Mouse (Mus musculus): ENCODE data around the gene Got1. TPM values are rescaled to one million over a fixed set of nuclear protein-coding genes. Genes with fewer than 3 reads are reported as not detected.

Got1 gene
- polyA plus RNA-seq, 1 experiment from 2014 or later: 65.2 TPM

DNA sequence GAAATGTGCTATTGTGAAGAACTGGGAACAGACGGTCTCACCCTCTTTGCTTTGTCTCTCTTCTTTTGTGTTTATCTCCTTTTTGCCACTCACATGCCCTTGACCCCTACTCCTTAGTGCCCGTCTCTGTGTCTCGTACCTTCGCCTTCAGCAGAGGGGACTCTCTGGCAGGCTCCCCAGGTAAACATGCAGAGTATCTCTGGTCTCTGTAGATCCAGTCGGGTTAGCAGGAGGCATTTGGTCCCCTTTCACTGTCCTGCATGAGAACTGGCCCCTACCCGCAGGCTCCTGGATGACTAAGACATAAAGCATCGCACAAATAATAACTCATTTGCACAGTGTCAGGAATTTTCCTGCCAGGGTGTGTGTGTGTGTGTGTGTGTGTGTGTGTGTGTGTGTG, 48.3 kb downstream of the Got1 start:
- 70% methylated on average over 7 of the region's 7 CpGs for WGBS
- Histone ChIP-seq H3K27me3 (no peaks in the 10 kb centered on the region), H3K9me3 (replicated peaks) (no peaks in the 10 kb centered on the region), H3K4me3 (no peak overlapping the region), H3K4me1 (no peaks in the 10 kb centered on the region), H3K27ac (no peak overlapping the region), H3K4me2 (no peak overlapping the region), H3K36me3 (ENCODE audit: poor library complexity, severe bottlenecking) (no peaks in the 10 kb centered on the region), H3K9ac (no peak overlapping the region)
- ATAC-seq: no peak

DNA sequence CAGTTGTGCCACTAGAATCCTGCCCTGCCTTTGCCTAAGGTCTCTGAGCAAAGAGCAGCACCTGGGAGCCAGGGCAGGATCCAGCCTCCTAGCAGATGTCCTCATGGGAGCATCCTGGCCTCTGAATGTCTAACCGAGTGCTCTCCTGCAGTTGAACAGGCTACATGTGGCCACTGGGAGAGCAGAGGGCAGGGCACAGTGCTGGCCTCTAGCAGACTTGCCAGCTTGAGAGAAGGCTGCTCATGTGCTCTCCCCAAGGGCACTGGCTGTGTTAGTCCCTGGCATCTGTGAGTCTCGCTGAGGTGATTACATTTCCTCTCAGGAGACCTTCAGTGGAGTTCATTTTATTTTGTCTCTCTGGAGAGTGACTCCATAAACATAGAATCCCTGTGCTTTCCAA, 48.8 kb downstream of the Got1 start:
- no peak for ATAC-seq
- Histone ChIP-seq H3K36me3 (ENCODE audit: poor library complexity, severe bottlenecking) (no peaks in the 10 kb centered on the region), H3K4me1 (no peaks in the 10 kb centered on the region), H3K4me2 (no peak overlapping the region), H3K9ac (no peak overlapping the region), H3K27me3 (no peaks in the 10 kb centered on the region), H3K9me3 (replicated peaks) (no peaks in the 10 kb centered on the region), H3K4me3 (no peak overlapping the region), H3K27ac (no peak overlapping the region)
- 76% methylated on average over 2 of the region's 2 CpGs for WGBS

DNA sequence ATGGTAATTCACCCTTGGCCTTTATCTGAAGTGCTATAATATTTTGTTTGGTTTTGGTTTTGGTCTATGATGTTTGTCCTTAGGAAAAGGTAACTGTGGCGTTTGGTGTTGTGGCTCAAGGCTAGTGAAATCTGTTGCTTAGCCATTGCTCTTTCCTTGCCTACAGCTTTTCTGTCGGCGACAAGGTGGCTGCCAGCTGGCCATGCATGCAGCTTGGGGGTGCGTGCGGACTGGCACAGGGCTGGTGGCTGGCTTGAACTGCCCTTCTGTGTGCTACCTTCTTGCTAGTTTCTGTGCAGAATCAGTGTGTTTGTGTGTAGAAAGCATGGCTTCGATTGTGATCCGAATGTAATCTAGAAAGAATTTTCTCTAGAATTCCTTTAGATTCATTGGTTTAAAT, 51.6 kb downstream of the Got1 start:
- no peak overlapping the region for H3K27ac ChIP-seq
- H3K4me3 ChIP-seq: no peak overlapping the region
- 90% methylated on average over 7 of the region's 7 CpGs for WGBS
- no peak overlapping the region for H3K9ac ChIP-seq
- H3K36me3 ChIP-seq (ENCODE audit: poor library complexity, severe bottlenecking): no peaks in the 10 kb centered on the region
- ATAC-seq: no peak
- no peak overlapping the region for H3K4me2 ChIP-seq
- no peaks in the 10 kb centered on the region for H3K4me1 ChIP-seq
- H3K9me3 ChIP-seq (replicated peaks): no peaks in the 10 kb centered on the region
- no peaks in the 10 kb centered on the region for H3K27me3 ChIP-seq

DNA sequence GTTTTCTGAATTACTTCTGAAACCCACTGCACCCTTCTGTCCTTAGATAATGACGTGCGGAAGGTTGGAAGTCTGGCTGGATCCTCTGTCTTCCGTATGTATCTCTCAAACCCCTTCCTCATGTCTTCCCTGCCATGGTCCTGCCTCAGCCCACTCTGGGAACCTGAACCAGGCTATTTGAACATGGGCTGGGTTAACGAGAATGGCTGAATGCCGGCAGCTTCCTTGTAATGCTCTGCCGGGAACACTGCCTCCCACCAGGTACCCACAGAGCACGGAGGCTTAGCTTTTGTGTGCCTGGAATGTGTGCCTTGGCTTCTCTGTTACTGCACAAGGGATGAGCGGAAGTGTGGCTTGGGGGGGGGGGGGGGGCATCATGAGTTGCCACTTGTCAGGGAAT, 52.1 kb downstream of the Got1 start:
- Histone ChIP-seq H3K4me1 (no peaks in the 10 kb centered on the region), H3K27me3 (no peaks in the 10 kb centered on the region), H3K9me3 (replicated peaks) (no peaks in the 10 kb centered on the region), H3K36me3 (ENCODE audit: poor library complexity, severe bottlenecking) (no peaks in the 10 kb centered on the region), H3K9ac (no peak overlapping the region), H3K4me2 (no peak overlapping the region), H3K4me3 (no peak overlapping the region), H3K27ac (no peak overlapping the region)
- no peak for ATAC-seq
- WGBS: 54% methylated on average over 8 of the region's 8 CpGs

DNA sequence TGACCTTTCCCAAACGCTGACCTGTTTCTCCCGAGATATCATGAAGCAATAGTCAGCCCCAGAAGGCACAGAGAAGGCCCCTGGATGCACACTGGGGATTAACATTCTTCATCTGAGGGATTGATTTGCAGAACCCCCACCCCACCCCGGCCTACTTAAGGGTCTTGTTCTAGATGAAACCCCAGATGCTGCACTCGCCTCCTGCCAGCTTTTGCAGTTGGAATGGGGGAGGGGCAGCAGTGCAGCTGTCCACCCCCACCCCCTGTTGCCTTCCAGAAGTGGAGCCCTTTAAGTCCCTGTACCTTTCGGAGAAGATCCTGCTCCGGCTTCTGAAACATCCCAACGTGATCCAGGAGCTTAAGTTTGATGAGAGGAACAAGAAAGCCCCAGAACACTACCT, 55.1 kb downstream of the Got1 start:
- 58% methylated on average over 7 of the region's 7 CpGs for WGBS
- H3K4me2 ChIP-seq: no peak overlapping the region
- no peaks in the 10 kb centered on the region for H3K27me3 ChIP-seq
- no peaks in the 10 kb centered on the region for H3K9me3 ChIP-seq (replicated peaks)
- H3K9ac ChIP-seq: no peak overlapping the region
- no peak overlapping the region for H3K27ac ChIP-seq
- no peak for ATAC-seq
- no peaks in the 10 kb centered on the region for H3K4me1 ChIP-seq
- H3K36me3 ChIP-seq (ENCODE audit: poor library complexity, severe bottlenecking): no peaks in the 10 kb centered on the region
- no peak overlapping the region for H3K4me3 ChIP-seq

DNA sequence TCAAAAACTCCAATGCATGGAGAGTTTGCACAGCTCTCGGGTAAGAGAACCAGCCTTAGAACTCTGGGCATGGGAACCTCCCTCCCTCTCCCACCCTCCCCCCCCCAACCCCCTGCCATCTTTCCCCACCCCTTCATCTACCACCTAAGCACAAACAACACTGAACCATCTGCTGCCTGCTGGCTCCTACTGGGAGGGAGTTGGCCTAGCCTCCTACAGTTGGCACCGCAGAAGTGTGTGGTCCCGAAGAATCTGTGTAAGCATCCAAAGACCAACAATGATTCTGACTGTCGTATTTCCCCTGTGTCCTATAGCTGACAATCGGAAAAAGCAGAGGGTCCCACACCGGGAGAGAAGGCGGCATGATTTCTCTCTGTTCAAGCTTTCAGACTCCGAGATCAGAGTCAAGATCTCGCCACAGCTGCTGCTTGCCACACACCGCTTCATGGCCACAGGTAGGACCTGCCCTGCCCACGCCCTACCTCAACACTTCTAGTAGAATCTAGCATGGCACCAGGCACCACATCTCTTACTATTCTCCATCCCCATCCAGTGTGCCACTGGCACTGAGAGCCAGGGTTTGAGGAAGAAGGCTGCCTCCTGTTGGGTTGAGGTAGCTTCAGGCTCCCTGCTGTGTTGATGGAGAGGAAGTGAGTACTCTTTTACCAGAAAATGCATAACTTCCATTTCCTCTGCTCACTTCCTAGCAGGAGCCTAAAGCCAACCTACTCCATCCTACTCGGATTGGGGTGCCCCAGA, 56.3 kb downstream of the Got1 start:
- Histone ChIP-seq H3K4me2 (no peak overlapping the region), H3K4me1 (no peaks in the 10 kb centered on the region), H3K27ac (no peak overlapping the region), H3K9me3 (replicated peaks) (no peaks in the 10 kb centered on the region), H3K36me3 (ENCODE audit: poor library complexity, severe bottlenecking) (no peaks in the 10 kb centered on the region), H3K4me3 (no peak overlapping the region), H3K9ac (no peak overlapping the region), H3K27me3 (no peaks in the 10 kb centered on the region)
- WGBS: 84% methylated on average over 12 of the region's 12 CpGs
- peak; percentile 86 for ATAC-seq

DNA sequence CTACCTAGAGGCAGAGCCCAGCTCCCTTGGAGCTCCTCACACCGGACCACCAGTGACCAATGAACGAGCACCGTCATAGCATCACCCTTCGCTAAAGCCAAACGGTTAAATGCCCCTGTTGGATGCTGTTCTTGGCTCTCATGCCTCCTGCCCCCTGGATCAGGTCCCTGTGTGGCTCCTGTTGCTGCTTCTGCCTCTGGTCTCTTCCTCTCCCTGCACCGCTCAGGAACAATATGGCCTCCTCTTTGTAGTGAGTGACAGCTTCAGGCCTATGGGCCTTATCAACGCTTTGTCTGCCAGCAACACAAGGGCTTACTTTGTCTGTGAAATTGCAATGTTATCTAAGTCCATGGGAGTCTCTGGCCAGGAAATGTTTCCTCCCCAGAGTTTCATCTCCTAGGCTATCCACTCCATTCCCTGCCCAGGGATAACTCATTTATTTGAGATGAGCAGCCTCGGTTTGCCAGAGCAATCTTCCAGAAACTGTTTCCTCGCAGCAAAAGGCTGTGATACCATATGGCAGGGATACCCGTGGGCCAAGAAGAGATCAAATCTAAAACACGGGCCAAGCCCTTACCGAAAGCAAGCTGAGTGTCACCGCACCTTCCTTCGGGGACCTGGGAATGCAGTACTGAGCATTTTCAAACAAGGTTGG, 58.7 kb downstream of the Got1 start:
- H3K27me3 ChIP-seq: no peaks in the 10 kb centered on the region
- no peaks in the 10 kb centered on the region for H3K4me1 ChIP-seq
- 87% methylated on average over 14 of the region's 14 CpGs for WGBS
- H3K9ac ChIP-seq: no peak overlapping the region
- H3K36me3 ChIP-seq (ENCODE audit: poor library complexity, severe bottlenecking): no peaks in the 10 kb centered on the region
- no peak overlapping the region for H3K4me3 ChIP-seq
- no peaks in the 10 kb centered on the region for H3K9me3 ChIP-seq (replicated peaks)
- H3K4me2 ChIP-seq: no peak overlapping the region
- H3K27ac ChIP-seq: no peak overlapping the region
- ATAC-seq: no peak

DNA sequence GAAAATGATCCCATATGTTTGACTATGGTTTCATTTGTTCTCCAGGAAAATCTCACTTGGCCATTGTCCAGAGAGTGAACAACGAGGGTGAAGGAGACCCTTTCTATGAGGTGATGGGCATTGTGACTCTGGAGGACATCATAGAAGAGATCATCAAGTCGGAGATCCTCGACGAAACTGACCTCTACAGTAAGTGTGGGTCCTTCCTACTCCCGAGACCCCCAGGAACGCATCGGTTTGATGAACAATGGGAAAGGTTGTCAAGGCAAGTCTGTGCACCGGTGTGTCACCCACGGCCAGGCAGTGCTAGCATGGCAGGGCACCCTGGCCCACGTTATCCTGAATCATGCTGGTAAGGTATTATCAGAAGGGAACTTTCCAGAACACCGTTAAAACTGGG, 59.3 kb downstream of the Got1 start:
- no peak overlapping the region for H3K9ac ChIP-seq
- no peak for ATAC-seq
- no peak overlapping the region for H3K4me2 ChIP-seq
- H3K4me1 ChIP-seq: no peaks in the 10 kb centered on the region
- 93% methylated on average over 11 of the region's 11 CpGs for WGBS
- H3K27me3 ChIP-seq: no peaks in the 10 kb centered on the region
- H3K27ac ChIP-seq: no peak overlapping the region
- H3K36me3 ChIP-seq (ENCODE audit: poor library complexity, severe bottlenecking): no peaks in the 10 kb centered on the region
- H3K4me3 ChIP-seq: no peak overlapping the region
- no peaks in the 10 kb centered on the region for H3K9me3 ChIP-seq (replicated peaks)

DNA sequence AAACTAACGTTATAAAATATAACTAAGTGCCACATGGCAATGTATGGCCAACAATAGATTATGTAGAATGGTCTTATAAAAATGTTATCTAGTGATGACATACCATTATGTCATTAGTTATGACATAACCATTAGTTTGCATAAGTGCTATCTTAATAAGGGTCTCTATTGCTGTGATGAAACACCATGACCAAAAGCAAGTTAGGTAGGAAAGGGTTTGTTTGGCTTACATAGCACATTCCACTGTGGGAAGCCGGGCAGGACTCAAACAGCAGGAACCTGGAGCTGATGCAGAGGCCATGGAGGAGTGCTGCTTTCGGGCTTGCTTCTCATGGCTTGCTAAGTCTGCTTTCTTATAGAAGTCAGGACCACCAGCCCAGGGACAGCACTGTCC, 60.1 kb downstream of the Got1 start:
- WGBS: 90% methylated on average over 3 of the region's 3 CpGs
- no peak overlapping the region for H3K4me2 ChIP-seq
- H3K36me3 ChIP-seq (ENCODE audit: poor library complexity, severe bottlenecking): no peaks in the 10 kb centered on the region
- no peaks in the 10 kb centered on the region for H3K4me1 ChIP-seq
- H3K27ac ChIP-seq: no peak overlapping the region
- no peak for ATAC-seq
- H3K9me3 ChIP-seq (replicated peaks): no peaks in the 10 kb centered on the region
- H3K4me3 ChIP-seq: no peak overlapping the region
- H3K27me3 ChIP-seq: no peaks in the 10 kb centered on the region
- no peak overlapping the region for H3K9ac ChIP-seq

DNA sequence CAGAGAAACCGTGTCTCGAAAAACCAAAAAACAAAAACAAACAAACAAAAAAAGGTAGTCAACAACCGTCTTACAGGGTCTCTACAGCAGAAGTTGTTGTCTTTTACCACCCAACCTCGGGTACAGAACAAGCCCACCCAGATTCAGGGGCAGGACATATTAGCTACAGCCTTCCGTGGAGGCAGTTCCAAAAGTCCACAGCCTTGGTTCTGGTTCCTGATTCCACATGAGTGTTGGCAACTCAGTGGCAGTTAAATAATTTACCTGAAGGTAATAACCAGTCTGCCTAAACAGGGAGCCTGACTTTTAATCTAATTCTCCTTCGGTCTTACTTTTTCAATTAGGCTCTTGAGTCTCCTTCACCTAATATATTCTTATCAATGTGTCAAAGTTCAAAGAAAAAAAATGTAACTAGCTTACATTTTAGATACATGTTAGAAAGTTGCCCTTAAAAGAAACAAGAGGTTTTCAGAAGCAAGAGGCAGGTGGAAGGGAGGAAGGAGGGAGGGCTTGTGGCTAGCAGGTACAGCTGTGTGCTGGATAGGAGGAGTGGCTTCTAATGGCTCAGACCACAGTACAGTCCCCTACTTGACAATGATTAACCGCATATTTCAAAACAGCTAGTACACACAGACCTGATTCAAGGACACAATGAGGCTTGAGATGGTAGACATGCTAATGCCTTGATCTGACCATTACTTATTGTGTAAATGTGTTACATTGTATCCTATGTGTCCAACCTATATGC, 60.7 kb downstream of the Got1 start:
- no peak overlapping the region for H3K27ac ChIP-seq
- no peak overlapping the region for H3K4me2 ChIP-seq
- no peaks in the 10 kb centered on the region for H3K36me3 ChIP-seq (ENCODE audit: poor library complexity, severe bottlenecking)
- no peaks in the 10 kb centered on the region for H3K9me3 ChIP-seq (replicated peaks)
- no peaks in the 10 kb centered on the region for H3K4me1 ChIP-seq
- 86% methylated on average over 7 of the region's 7 CpGs for WGBS
- H3K4me3 ChIP-seq: no peak overlapping the region
- H3K27me3 ChIP-seq: no peaks in the 10 kb centered on the region
- ATAC-seq: no peak
- no peak overlapping the region for H3K9ac ChIP-seq

DNA sequence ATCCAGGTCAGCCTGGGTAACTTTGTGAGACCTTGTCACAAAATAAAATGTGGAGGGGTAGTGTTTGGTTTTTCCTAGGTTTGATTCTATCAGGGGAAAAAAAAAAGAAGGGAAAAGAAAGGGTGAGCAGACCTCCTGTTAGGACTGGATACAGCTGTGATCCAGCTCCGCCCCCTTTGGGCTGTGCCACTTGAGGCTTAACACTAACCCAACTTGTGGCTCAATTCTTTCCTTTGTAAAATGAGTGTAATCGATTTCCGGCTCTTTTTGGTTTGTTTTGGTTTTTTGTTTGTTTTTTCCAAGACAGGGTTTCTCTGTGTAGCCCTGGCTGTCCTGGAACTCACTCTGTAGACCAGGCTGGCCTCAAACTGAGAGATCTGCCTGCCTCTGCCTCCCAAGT, 62.3 kb downstream of the Got1 start:
- Histone ChIP-seq H3K4me2 (no peak overlapping the region), H3K4me3 (no peak overlapping the region), H3K27ac (no peak overlapping the region), H3K27me3 (no peaks in the 10 kb centered on the region), H3K4me1 (no peaks in the 10 kb centered on the region), H3K9ac (no peak overlapping the region), H3K36me3 (ENCODE audit: poor library complexity, severe bottlenecking) (no peaks in the 10 kb centered on the region), H3K9me3 (replicated peaks) (no peaks in the 10 kb centered on the region)
- ATAC-seq: no peak
- WGBS: 98% methylated on average over 3 of the region's 3 CpGs

DNA sequence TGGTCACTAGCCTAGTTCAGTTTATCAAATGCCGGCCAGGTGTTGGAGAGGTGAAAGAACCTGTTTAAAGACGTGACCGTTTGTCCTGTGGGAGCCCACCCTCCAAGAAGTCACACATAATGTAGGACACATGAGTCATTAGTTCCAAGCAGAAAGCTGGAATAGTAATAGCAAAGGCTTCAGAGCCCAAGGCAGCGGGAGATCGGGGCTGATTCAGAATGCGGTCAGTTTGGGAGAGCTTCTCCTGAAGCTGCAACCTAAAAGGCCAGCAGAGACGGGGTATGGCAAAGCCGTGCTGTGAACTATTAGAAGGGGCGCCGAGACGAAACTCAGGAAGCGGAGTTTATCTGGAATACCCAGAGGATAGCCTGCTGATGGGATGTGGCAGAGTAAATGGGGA, 63.9 kb downstream of the Got1 start:
- ATAC-seq: no peak
- WGBS: 92% methylated on average over 12 of the region's 12 CpGs

More for the DNA sequence above, 63.9 kb downstream of the Got1 start:
- Histone ChIP-seq H3K4me1 (no peaks in the 10 kb centered on the region), H3K27ac (no peak overlapping the region), H3K9me3 (replicated peaks) (no peaks in the 10 kb centered on the region), H3K9ac (no peak overlapping the region), H3K36me3 (ENCODE audit: poor library complexity, severe bottlenecking) (no peaks in the 10 kb centered on the region), H3K4me2 (no peak overlapping the region), H3K27me3 (no peaks in the 10 kb centered on the region), H3K4me3 (no peak overlapping the region)

All from forebrain, embryonic 13.5 days (tissue).